Mouse (Mus musculus) hindbrain, embryonic 10.5 days (tissue): ENCODE measurements at regions not wholly inside any gene's neighbourhood (a gene's known extent, or its start where the extent isn't known, plus 50 kb on each side); places are given as distances from the start of the nearest gene placed in this dataset.
"Not testable (repeated sequence)": the region's sequence is repeated elsewhere in the genome, so short reads cannot be mapped to it uniquely, and the experiment has no call there.

ENCODE experiments used
- DNase-seq: peaks from one replicate; pipeline ENCODE4 v3.0.0-alpha.2; 2017; ENCODE audit warnings: low spot score
- H3K27ac ChIP-seq: fragments of 300-500 bp; sonication (generic); 2 replicates; pipeline ENCODE4 v1.5.1; 2016; ENCODE audit warnings: mild to moderate bottlenecking, moderate library complexity
- H3K27me3 ChIP-seq: fragments of 300-500 bp; sonication (generic); 2 replicates; pipeline ENCODE4 v1.6.1; 2016; ENCODE audit warnings: mild to moderate bottlenecking; ENCODE audit not compliant: poor library complexity, insufficient read depth, severe bottlenecking
- H3K36me3 ChIP-seq: fragments of 300-500 bp; sonication (generic); 2 replicates; pipeline ENCODE4 v1.6.1; 2016; ENCODE audit warnings: mild to moderate bottlenecking, moderate library complexity
- H3K4me1 ChIP-seq: fragments of 300-500 bp; sonication (generic); replicated peaks from 2 replicates; pipeline ENCODE4 v1.6.1; 2016; ENCODE audit warnings: mild to moderate bottlenecking
- H3K4me3 ChIP-seq: fragments of 300-500 bp; sonication (generic); 2 replicates; pipeline ENCODE4 v1.5.1; 2016; ENCODE audit warnings: mild to moderate bottlenecking, moderate library complexity
- H3K9me3 ChIP-seq: fragments of 300-500 bp; sonication (generic); 2 replicates; pipeline ENCODE4 v1.6.1; 2016; ENCODE audit warnings: mild to moderate bottlenecking, moderate library complexity
- WGBS: fragments of 180-500 bp; shearing (Covaris S2); methylation state at CpG from one replicate; pipeline ENCODE4 v1.1.7; 2016; 5-methylcytosine and 5-hydroxymethylcytosine counted together

DNA sequence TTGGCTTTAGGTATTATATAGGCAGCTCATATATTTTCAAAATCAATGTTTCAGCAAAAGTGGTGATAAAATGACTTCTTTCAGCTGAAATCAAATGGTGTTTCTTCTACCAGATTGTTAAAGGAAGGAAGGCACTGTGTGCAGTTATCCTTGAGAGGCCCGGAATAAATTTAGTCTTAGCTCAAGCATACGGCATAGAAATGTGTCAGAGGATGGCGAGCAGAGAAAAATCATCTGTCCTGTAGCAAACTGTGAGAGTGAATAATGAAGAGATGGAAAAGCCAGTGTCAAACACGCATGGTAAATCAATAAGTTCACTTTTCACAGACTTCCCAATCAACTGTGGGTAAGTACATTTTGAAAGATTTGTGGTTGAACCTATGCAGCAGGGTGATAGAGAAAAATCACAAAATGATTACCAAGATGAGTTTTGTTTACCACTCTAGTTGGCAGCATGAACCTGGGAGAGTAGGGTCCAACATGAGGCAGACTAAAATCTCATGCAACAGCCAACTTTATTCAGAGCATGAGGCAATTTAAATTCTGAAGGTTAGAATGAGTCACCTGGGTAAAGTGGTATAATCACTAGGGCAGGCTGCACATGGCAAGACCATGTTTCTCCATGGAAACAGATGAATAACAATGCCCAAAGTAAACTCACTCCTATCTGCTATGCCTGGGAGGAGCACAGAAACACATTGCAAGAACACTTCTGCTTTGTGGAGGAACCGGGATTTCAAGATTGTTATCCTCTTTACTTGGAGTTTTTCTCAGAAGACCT is 55.7 kb downstream of the AI429214 start:
- no peaks in the 10 kb centered on the region for H3K4me1 ChIP-seq
- H3K9me3 ChIP-seq, result no peaks in the 10 kb centered on the region
- H3K27ac ChIP-seq, result no peak overlapping the region
- H3K27me3 ChIP-seq, result no peaks in the 10 kb centered on the region
- no peaks in the 10 kb centered on the region for H3K36me3 ChIP-seq
- H3K4me3 ChIP-seq, result no peak overlapping the region
- WGBS, result 89% methylated on average over 5 of the region's 5 CpGs
- DNase-seq, result no peak

DNA sequence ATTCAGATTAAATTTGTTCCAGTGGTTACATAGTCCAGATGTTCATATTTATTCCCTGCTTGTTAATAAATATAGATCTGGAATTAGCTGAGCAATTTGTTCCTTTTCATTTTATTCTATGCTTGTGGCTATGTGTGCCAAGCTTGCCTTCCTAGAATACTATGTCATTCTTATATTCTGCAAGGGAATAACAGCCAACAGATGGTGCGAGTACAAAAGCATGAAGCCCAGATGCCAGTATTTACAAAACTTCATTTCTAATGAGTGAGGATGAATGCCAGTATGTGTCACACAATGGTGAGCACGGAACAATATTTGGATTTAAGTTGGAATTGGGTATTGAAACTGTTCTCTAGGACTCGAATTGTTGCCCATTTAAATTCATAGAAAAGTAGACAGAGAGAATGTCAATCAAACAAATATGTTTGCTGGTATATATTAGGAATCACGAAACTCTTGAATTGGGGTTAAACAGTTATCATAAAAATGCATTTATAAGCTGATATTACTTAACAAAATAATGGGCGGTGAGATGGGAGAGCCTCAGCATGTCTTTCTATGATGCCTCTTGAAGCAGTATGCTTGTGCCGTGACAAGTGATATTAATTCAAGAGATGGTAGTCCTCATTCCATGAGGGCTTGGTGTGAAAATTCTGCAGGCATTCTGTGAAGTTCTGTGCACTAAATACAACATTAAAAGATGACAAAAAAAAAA is 56.7 kb downstream of the AI429214 start:
- Histone ChIP-seq H3K27me3 (no peaks in the 10 kb centered on the region), H3K36me3 (no peaks in the 10 kb centered on the region), H3K4me1 (no peaks in the 10 kb centered on the region), H3K9me3 (no peaks in the 10 kb centered on the region), H3K4me3 (no peak overlapping the region), H3K27ac (no peak overlapping the region)
- WGBS, result 89% methylated on average over 6 of the region's 6 CpGs
- DNase-seq, result no peak

DNA sequence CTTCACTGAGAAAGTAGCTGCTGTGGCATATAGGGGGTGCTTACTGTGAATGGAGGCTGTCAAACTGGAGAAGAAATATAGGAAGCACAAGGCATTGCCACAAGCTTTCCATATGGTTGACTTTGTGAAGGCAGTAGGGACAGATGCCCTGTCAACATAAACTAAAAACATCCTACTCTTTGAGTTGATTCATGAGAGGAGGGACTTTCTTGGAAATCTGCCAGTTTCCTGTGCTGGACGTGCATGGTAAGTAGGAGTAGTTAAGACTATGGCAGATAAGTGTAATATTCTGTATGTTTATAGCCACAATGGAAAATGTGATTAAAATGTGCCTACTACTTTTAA is 57.3 kb downstream of the AI429214 start:
- no peak for DNase-seq

DNA sequence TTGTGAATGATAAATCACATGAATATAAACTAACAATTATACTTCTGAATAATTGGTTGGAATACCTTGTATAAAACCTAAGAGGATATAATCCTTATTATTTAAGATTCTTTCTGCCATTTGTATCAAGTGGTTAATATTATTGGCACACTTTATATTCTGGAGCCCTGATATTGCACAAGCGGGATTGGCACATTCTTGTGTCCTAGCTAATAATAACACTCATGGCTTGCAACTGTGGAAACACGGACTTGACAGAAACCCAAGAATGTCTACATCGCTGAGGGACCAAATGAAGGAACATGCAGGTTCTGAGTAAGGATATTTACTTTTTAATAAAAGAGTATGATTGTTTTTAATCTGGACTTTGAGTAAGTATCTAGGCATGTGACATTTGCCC is 63.0 kb downstream of the AI429214 start:
- H3K9me3 ChIP-seq, result no peaks in the 10 kb centered on the region
- no peaks in the 10 kb centered on the region for H3K36me3 ChIP-seq
- no peak overlapping the region for H3K4me3 ChIP-seq
- H3K27me3 ChIP-seq, result no peaks in the 10 kb centered on the region
- no peak overlapping the region for H3K27ac ChIP-seq
- no peak for DNase-seq
- no peaks in the 10 kb centered on the region for H3K4me1 ChIP-seq
- WGBS, result 86% methylated on average over 3 of the region's 3 CpGs

More for the DNA sequence above, 57.3 kb downstream of the AI429214 start:
- 81% methylated on average over 1 of the region's 1 CpGs for WGBS
- Histone ChIP-seq H3K27ac (no peak overlapping the region), H3K4me3 (no peak overlapping the region), H3K9me3 (no peaks in the 10 kb centered on the region), H3K4me1 (no peaks in the 10 kb centered on the region), H3K27me3 (no peaks in the 10 kb centered on the region), H3K36me3 (no peaks in the 10 kb centered on the region)

DNA sequence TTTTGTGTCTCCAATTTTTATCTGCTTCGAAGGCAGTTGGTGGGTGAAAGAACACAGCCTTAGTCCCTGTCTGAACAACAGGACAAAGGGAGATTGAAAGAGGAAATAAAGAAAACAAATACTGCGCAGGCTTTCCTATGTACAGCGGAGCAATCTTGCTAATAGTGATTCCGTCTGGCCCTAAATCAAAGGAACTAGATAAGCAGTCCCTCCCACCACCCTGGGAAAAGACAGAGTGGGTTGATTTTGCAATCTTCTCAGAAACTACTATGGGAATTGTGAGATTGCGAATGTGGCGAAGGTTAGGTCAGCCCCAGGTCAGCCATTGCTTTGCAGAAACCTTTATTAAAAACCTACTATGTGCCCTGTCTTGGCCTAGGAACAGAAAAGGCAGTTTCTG is 65.0 kb downstream of the AI429214 start:
- DNase-seq, result no peak
- Histone ChIP-seq H3K36me3 (no peaks in the 10 kb centered on the region), H3K4me1 (no peaks in the 10 kb centered on the region), H3K4me3 (no peak overlapping the region), H3K27ac (no peak overlapping the region), H3K27me3 (no peaks in the 10 kb centered on the region), H3K9me3 (no peaks in the 10 kb centered on the region)
- 85% methylated on average over 6 of the region's 6 CpGs for WGBS

DNA sequence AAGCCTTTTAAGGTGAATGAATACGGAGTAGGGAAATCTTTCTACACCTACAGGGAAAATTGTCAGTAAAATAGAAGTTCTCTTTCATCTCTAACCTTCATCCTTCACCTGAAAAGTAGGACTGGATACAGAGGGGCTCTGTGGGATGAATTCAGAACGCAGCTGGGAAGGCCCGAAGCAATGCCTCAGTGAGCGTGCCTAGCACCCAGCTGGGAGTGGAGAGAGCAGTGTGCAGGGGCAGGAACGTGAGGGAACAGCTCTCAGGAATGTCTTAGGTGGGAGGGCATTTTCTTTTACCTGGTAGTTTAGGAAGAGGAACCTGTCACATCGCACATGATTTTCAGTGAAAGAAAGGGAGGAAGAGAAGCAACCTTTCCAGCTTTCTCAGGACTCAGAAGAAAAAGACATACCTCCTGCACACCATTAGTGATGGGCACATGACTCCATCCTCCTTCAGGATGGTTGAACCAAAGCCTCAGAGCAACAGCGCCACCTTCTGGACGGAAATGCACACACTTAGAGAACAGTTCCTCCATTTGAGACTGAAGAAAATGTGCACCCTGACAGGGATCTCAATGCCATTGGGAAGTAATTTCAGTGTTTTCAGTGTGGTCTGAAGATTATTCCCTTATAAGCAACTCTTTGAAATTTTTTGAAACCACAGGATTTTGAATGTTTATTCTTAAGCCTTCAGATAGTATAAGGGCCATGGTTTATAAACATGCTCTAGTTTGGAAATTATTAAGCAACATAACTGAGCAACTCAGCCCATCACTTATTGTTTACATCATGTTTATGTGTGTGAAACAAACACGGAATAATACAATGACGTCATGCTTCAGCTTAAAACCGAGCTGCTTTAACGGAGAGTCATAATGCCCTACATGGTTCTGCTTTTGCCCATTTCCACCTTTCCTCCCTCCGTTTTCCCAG is 68.9 kb downstream of the AI429214 start:
- Histone ChIP-seq H3K9me3 (no peaks in the 10 kb centered on the region), H3K4me3 (no peak overlapping the region), H3K36me3 (no peaks in the 10 kb centered on the region), H3K27me3 (no peaks in the 10 kb centered on the region), H3K4me1 (no peaks in the 10 kb centered on the region), H3K27ac (no peak overlapping the region)
- peak; percentile 81 for DNase-seq
- 33% methylated on average over 13 of the region's 13 CpGs for WGBS

DNA sequence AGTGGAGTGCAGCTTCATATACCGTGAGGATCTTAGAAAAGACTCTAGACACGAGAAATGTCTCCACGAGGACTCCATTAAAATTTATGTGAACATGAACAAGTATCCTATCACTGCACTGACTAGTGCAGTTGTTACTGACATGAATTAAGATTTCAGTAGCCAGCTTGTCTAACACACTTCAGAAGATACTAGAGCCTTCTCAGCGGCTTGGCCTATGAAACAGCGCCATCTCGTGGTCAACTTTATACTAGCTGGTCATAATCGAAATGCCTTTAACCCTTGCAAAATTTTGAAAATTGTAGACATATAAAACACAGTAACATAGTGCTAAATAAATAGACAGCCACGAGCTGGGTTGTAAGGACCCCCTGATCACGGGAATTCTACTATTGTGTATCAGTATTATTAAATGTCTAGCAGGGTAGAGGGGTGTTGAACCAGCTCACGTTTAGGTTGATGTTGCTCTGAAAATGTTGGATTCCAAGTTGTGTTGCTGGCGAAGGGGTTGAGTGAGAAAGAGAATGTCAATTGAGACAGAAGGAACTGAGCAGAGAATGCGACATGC is 70.4 kb downstream of the AI429214 start:
- H3K27ac ChIP-seq, result no peak overlapping the region
- no peaks in the 10 kb centered on the region for H3K9me3 ChIP-seq
- 23% methylated on average over 12 of the region's 12 CpGs for WGBS

DNA sequence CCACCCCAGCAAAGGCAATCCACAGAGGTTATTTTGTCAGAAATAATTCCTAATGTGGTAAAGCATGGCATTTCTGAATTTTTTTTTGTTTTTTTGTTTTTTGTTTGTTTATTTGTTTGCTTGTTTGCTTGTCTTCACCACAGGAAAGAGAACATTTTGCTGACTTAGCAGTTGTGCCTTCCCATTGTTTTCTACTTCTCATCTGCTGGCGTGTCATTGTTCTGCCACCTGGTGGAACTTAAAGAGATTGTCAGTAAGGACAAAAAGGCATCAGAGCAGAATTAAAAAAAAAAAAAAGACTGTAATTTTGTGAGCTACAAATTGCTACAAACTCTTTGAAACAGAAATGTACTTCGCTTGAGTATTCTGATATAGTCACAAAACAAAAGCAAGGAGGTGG is 79.5 kb downstream of the AI429214 start:
- Histone ChIP-seq H3K27me3 (no peaks in the 10 kb centered on the region), H3K4me3 (no peak overlapping the region), H3K9me3 (no peaks in the 10 kb centered on the region), H3K4me1 (no peaks in the 10 kb centered on the region), H3K27ac (no peak overlapping the region), H3K36me3 (no peaks in the 10 kb centered on the region)
- DNase-seq, result no peak
- WGBS, result 31% methylated on average over 2 of the region's 2 CpGs

More for the DNA sequence above, 70.4 kb downstream of the AI429214 start:
- no peak overlapping the region for H3K4me3 ChIP-seq
- no peaks in the 10 kb centered on the region for H3K36me3 ChIP-seq
- no peaks in the 10 kb centered on the region for H3K27me3 ChIP-seq
- no peaks in the 10 kb centered on the region for H3K4me1 ChIP-seq
- peak; percentile 68 for DNase-seq

GRCm38 (mm10) chr8:37099727-37100126 is 106.3 kb downstream of the AI429214 start:
- WGBS, result 81% methylated on average over 2 of the region's 2 CpGs
- no peak overlapping the region for H3K4me3 ChIP-seq
- no peak overlapping the region for H3K27ac ChIP-seq
- no peaks in the 10 kb centered on the region for H3K27me3 ChIP-seq
- H3K36me3 ChIP-seq, result no peaks in the 10 kb centered on the region
- no peaks in the 10 kb centered on the region for H3K4me1 ChIP-seq
- H3K9me3 ChIP-seq, result no peaks in the 10 kb centered on the region
- DNase-seq, result no peak

- H3K27ac ChIP-seq, H3K4me1 ChIP-seq, H3K4me3 ChIP-seq, H3K9me3 ChIP-seq, DNase-seq, H3K36me3 ChIP-seq, H3K27me3 ChIP-seq: not testable (repeated sequence)
Measured at GRCm38 (mm10) chr8:37112386-37112785, 119.0 kb downstream of the AI429214 start.

GRCm38 (mm10) chr8:37125834-37126233 is 132.4 kb downstream of the AI429214 start:
- Histone ChIP-seq H3K27me3 (no peaks in the 10 kb centered on the region), H3K4me3 (no peak overlapping the region), H3K27ac (no peak overlapping the region), H3K36me3 (no peaks in the 10 kb centered on the region), H3K9me3 (peaks cover 14% of the 10 kb centered on the region), H3K4me1 (no peaks in the 10 kb centered on the region)
- no peak for DNase-seq

GRCm38 (mm10) chr8:37129670-37130069 is 136.3 kb downstream of the AI429214 start:
- Histone ChIP-seq H3K4me1 (no peaks in the 10 kb centered on the region), H3K27me3 (no peaks in the 10 kb centered on the region), H3K9me3 (no peaks in the 10 kb centered on the region), H3K36me3 (no peaks in the 10 kb centered on the region), H3K27ac (no peak overlapping the region), H3K4me3 (no peak overlapping the region)
- 94% methylated on average over 1 of the region's 1 CpGs for WGBS
- DNase-seq, result no peak
